Mouse (Mus musculus) forebrain, embryonic 16.5 days (tissue): ENCODE data around the gene Krt9. TPM values are rescaled to one million over a fixed set of nuclear protein-coding genes. Genes with fewer than 3 reads are reported as not detected.

Source experiments
- ATAC-seq: fragments of 200-750 bp; cut with Nextera tagmentation; 2 replicates; pipeline ENCODE4 v1.8.0; 2017; ENCODE audit warnings: mild to moderate bottlenecking, moderate library complexity
- H3K27ac ChIP-seq: fragments of 300-500 bp; sonication (generic); 2 replicates; pipeline ENCODE4 v1.5.1; 2014; ENCODE audit warnings: low read length, control low read depth
- H3K27me3 ChIP-seq: fragments of 300-500 bp; sonication (generic); replicated peaks from 2 replicates; pipeline ENCODE4 v1.6.1; 2014; ENCODE audit warnings: low read length; ENCODE audit not compliant: control insufficient read depth, insufficient read depth
- H3K36me3 ChIP-seq: fragments of 300-500 bp; sonication (generic); 2 replicates; pipeline ENCODE4 v1.6.1; 2014; ENCODE audit not compliant: control insufficient read depth, insufficient read depth
- H3K4me1 ChIP-seq: fragments of 300-500 bp; sonication (generic); replicated peaks from 2 replicates; pipeline ENCODE4 v1.6.1; 2014; ENCODE audit warnings: low read length; ENCODE audit not compliant: control insufficient read depth, insufficient read depth
- H3K4me2 ChIP-seq: fragments of 300-500 bp; sonication (generic); 2 replicates; pipeline ENCODE4 v1.6.1; 2014; ENCODE audit warnings: mild to moderate bottlenecking, low read length, control low read depth
- H3K4me3 ChIP-seq: fragments of 300-500 bp; sonication (generic); replicated peaks from 2 replicates; pipeline ENCODE4 v1.5.1; 2014; ENCODE audit warnings: mild to moderate bottlenecking, low read length, control low read depth
- H3K9ac ChIP-seq: fragments of 300-500 bp; sonication (generic); replicated peaks from 2 replicates; pipeline ENCODE4 v1.6.1; 2014; ENCODE audit warnings: low read depth, low read length, control low read depth
- H3K9me3 ChIP-seq: fragments of 300-500 bp; sonication (generic); 2 replicates; pipeline ENCODE4 v1.6.1; 2016; ENCODE audit warnings: low read length; ENCODE audit not compliant: control insufficient read depth
- WGBS: fragments of 180-500 bp; shearing (Covaris S2); extraction: QIAGEN DNeasy Blood & Tissue Kit; methylation state at CpG from one replicate; pipeline ENCODE4 v1.1.7; 2014; 5-methylcytosine and 5-hydroxymethylcytosine counted together
- polyA plus RNA-seq: library from polyadenylated mRNA; unstranded; fragments of >200 nt; fragmentation: Nextera tagmentation; extraction: Ambion mirVana; gene quantifications from 2 replicates; pipeline ENCODE4 v1.2.1, GENCODE M21; 2015

The Krt9 gene
- polyA plus RNA-seq, 1 experiment from 2014 or later = not detected

- H3K27ac ChIP-seq = no peak overlapping the region
- H3K4me2 ChIP-seq = no peak overlapping the region
- H3K4me1 ChIP-seq = peaks cover 6% of the 10 kb centered on the region; the same call in 1 of the 2 replicates
- H3K9ac ChIP-seq = no peak overlapping the region
- no peak for ATAC-seq
- no peaks in the 10 kb centered on the region for H3K36me3 ChIP-seq
- H3K9me3 ChIP-seq = no peaks in the 10 kb centered on the region
- 75% methylated on average over 2 of the region's 2 CpGs for WGBS
- no peak overlapping the region for H3K4me3 ChIP-seq
- H3K27me3 ChIP-seq = peaks cover 6% of the 10 kb centered on the region; the same call in 1 of the 2 replicates
These were observed 53.7 kb downstream of the Krt9 start for GRCm38 (mm10) chr11:100139391-100139790.

GRCm38 (mm10) chr11:100138809-100139208 lies 54.2 kb downstream of the Krt9 start:
- H3K9ac ChIP-seq = no peak overlapping the region
- H3K27me3 ChIP-seq = no peaks in the 10 kb centered on the region
- H3K4me1 ChIP-seq = peaks cover 6% of the 10 kb centered on the region; the same call in 1 of the 2 replicates
- no peak overlapping the region for H3K4me3 ChIP-seq
- no peaks in the 10 kb centered on the region for H3K36me3 ChIP-seq
- no peaks in the 10 kb centered on the region for H3K9me3 ChIP-seq
- H3K27ac ChIP-seq = no peak overlapping the region
- no peak overlapping the region for H3K4me2 ChIP-seq
- WGBS = 54% methylated on average over 7 of the region's 7 CpGs
- ATAC-seq = no peak

DNA sequence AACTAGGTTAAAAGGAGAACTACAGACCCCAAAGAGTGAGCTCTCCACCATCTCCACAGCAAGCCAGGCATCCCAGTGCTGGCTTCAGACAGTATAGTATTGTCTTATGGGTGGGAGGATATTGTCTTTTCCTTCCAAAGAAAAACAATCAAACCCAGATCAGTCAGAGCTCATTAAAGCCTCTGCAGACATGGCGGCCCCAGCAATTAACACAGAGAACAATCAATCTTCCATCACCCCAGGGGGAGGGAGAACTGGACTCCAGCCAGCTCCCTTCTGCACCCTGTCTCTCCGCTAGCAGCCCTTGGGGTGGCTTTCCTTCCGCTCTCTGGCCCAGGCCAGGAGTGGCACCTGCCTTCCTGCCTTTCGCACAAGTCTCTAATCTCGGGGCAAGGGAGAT lies 55.4 kb downstream of the Krt9 start:
- no peak overlapping the region for H3K4me3 ChIP-seq
- H3K4me1 ChIP-seq = peaks cover 6% of the 10 kb centered on the region; the same call in 1 of the 2 replicates
- no peaks in the 10 kb centered on the region for H3K9me3 ChIP-seq
- no peaks in the 10 kb centered on the region for H3K36me3 ChIP-seq
- 20% methylated on average over 5 of the region's 5 CpGs for WGBS
- peak; percentile 61; the same call in 1 of the 2 replicates for ATAC-seq
- no peaks in the 10 kb centered on the region for H3K27me3 ChIP-seq
- H3K4me2 ChIP-seq = no peak overlapping the region
- H3K27ac ChIP-seq = no peak overlapping the region
- H3K9ac ChIP-seq = no peak overlapping the region

Other genes with a start within 250 kb of the Krt9 start
- gene Krtap9-5, start 244.8 kb downstream of the Krt9 start, polyA plus RNA-seq = not detected in 2 replicates
- not detected in 2 replicates for gene Krtap29-1, start 214.2 kb downstream of the Krt9 start, polyA plus RNA-seq
- not detected in 2 replicates for gene Krtap16-1, start 206.6 kb downstream of the Krt9 start, polyA plus RNA-seq
- gene Krtap17-1, start 199.3 kb downstream of the Krt9 start, polyA plus RNA-seq = not detected in 2 replicates
- not detected in 2 replicates for gene Krt33a, start 177.0 kb downstream of the Krt9 start, polyA plus RNA-seq
- not detected in 2 replicates for gene Krt33b, start 163.4 kb downstream of the Krt9 start, polyA plus RNA-seq
- gene Krt34, start 151.7 kb downstream of the Krt9 start, polyA plus RNA-seq = not detected in 2 replicates
- gene Krt31, start 142.7 kb downstream of the Krt9 start, polyA plus RNA-seq = not detected in 2 replicates
- not detected in 2 replicates for gene Krt32, start 105.0 kb downstream of the Krt9 start, polyA plus RNA-seq
- not detected in 2 replicates for gene Krt35, start 97.0 kb downstream of the Krt9 start, polyA plus RNA-seq
- gene Krt36, start 87.6 kb downstream of the Krt9 start, polyA plus RNA-seq = not detected in 2 replicates
- gene Krt13, start 71.7 kb downstream of the Krt9 start, polyA plus RNA-seq = not detected in 2 replicates
- gene Krt15, start 57.3 kb downstream of the Krt9 start, polyA plus RNA-seq = 2.2 TPM in 1 of 2 replicates, not detected in the other
- gene Krt19, start 44.6 kb downstream of the Krt9 start, polyA plus RNA-seq = 0.30 and 2.3 TPM in 2 replicates
- 0.38 and 1.6 TPM in 2 replicates for gene Krt14, start 14.3 kb upstream of the Krt9 start, polyA plus RNA-seq
- not detected in 2 replicates for gene Krt16, start 55.7 kb upstream of the Krt9 start, polyA plus RNA-seq
- gene Krt17, start 67.8 kb upstream of the Krt9 start, polyA plus RNA-seq = 0.27 and 0.62 TPM in 2 replicates
- gene Krt42, start 76.6 kb upstream of the Krt9 start, polyA plus RNA-seq = not detected in 2 replicates
- 1,243 and 1,295 TPM in 2 replicates for gene Eif1, start 126.6 kb upstream of the Krt9 start, polyA plus RNA-seq
- not detected in 2 replicates for gene Gast, start 141.2 kb upstream of the Krt9 start, polyA plus RNA-seq
- 72.3 and 164 TPM in 2 replicates for gene Hap1, start 162.9 kb upstream of the Krt9 start, polyA plus RNA-seq
- 56.2 and 62.0 TPM in 2 replicates for gene Jup, start 204.5 kb upstream of the Krt9 start, polyA plus RNA-seq
- 13.8 and 13.9 TPM in 2 replicates for gene P3h4, start 221.6 kb upstream of the Krt9 start, polyA plus RNA-seq
- gene Fkbp10, start 222.5 kb upstream of the Krt9 start, polyA plus RNA-seq = 18.4 and 25.6 TPM in 2 replicates
- gene Nt5c3b, start 248.6 kb upstream of the Krt9 start, polyA plus RNA-seq = 104 and 120 TPM in 2 replicates
- gene Klhl10, start 248.7 kb upstream of the Krt9 start, polyA plus RNA-seq = 0.62 and 0.80 TPM in 2 replicates